Mouse (Mus musculus): ENCODE results near the gene Gm45717. TPM values are rescaled to one million over a fixed set of nuclear protein-coding genes. Genes with fewer than 3 reads are reported as not detected.

Gene Gm45717
- total and polyA plus RNA-seq, 3 experiments, result not detected

GRCm38 (mm10) chr7:140921225-140921975 lies 34.3 kb downstream of the Gm45717 start:
- Histone ChIP-seq H3K4me3 (no peak overlapping the region), H3K36me3 (ENCODE audit: control insufficient read depth, insufficient read depth, low read length) (no peaks in the 10 kb centered on the region), H3K4me1 (ENCODE audit: control insufficient read depth, insufficient read depth, low read length) (peaks cover 4% of the 10 kb centered on the region), H3K27ac (no peak overlapping the region), H3K27me3 (ENCODE audit: control insufficient read depth, insufficient read depth, low read length) (peaks cover 18% of the 10 kb centered on the region), H3K79me2 (replicated peaks; ENCODE audit: control insufficient read depth, insufficient read depth, low read length) (no peaks in the 10 kb centered on the region), H3K9ac (ENCODE audit: low read depth, low read length) (no peak overlapping the region)
- TF ChIP-seq EP300 (IDR thresholded peaks at IDR 0.05; ENCODE audit: insufficient read depth, low read depth, low read length) (no peak), CTCF (IDR thresholded peaks at IDR 0.05) (no peak), POLR2A (IDR thresholded peaks at IDR 0.05; ENCODE audit: insufficient read depth, low read depth, low read length) (no peak)
- intact Hi-C loops (cut with DNase I), result no loop called here
- WGBS, result 30% methylated on average over 22 of the region's 22 CpGs
- DNase-seq, result no peak

- TF ChIP-seq POLR2A (IDR thresholded peaks at IDR 0.05; ENCODE audit: insufficient read depth, low read depth, low read length) (no peak), CTCF (IDR thresholded peaks at IDR 0.05) (no peak), EP300 (IDR thresholded peaks at IDR 0.05; ENCODE audit: insufficient read depth, low read depth, low read length) (no peak)
- Histone ChIP-seq H3K4me3 (no peak within 1 kb of the TSS), H3K79me2 (replicated peaks; ENCODE audit: control insufficient read depth, insufficient read depth, low read length) (no peaks in the 10 kb centered on the region), H3K36me3 (ENCODE audit: control insufficient read depth, insufficient read depth, low read length) (no peaks in the 10 kb centered on the region), H3K27ac (no peak within 1 kb of the TSS), H3K27me3 (ENCODE audit: control insufficient read depth, insufficient read depth, low read length) (peaks cover 18% of the 10 kb centered on the region), H3K9ac (ENCODE audit: low read depth, low read length) (no peak within 1 kb of the TSS), H3K4me1 (ENCODE audit: control insufficient read depth, insufficient read depth, low read length) (peaks cover 4% of the 10 kb centered on the region)
- intact Hi-C loops (cut with DNase I), result no loop called here
- no peak for DNase-seq
- 74% methylated on average over 8 of the region's 8 CpGs for WGBS
These were observed 35.2 kb downstream of the Gm45717 start, which contains the start of gene Nlrp6 for GRCm38 (mm10) chr7:140920418-140921029. Gene Nlrp6, plus strand, starts transcription at chr7:140920902.

- intact Hi-C loops (cut with DNase I), result no loop called here
- WGBS, result 39% methylated on average over 4 of the region's 4 CpGs
- Histone ChIP-seq H3K4me1 (ENCODE audit: control insufficient read depth, insufficient read depth, low read length) (peaks cover 4% of the 10 kb centered on the region), H3K27me3 (ENCODE audit: control insufficient read depth, insufficient read depth, low read length) (peaks cover 18% of the 10 kb centered on the region), H3K79me2 (replicated peaks; ENCODE audit: control insufficient read depth, insufficient read depth, low read length) (no peaks in the 10 kb centered on the region), H3K9ac (ENCODE audit: low read depth, low read length) (no peak overlapping the region), H3K27ac (no peak overlapping the region), H3K36me3 (ENCODE audit: control insufficient read depth, insufficient read depth, low read length) (no peaks in the 10 kb centered on the region), H3K4me3 (no peak overlapping the region)
- no peak for DNase-seq
- no peak for TF ChIP-seq POLR2A (IDR thresholded peaks at IDR 0.05; ENCODE audit: insufficient read depth, low read depth, low read length)
- no peak for TF ChIP-seq EP300 (IDR thresholded peaks at IDR 0.05; ENCODE audit: insufficient read depth, low read depth, low read length)
- TF ChIP-seq CTCF (IDR thresholded peaks at IDR 0.05), result no peak
These were observed 35.8 kb downstream of the Gm45717 start for GRCm38 (mm10) chr7:140919911-140920310.

GRCm38 (mm10) chr7:140914031-140914690 lies 41.6 kb downstream of the Gm45717 start:
- WGBS, result 85% methylated on average over 8 of the region's 8 CpGs
- Histone ChIP-seq H3K79me2 (replicated peaks; ENCODE audit: control insufficient read depth, insufficient read depth, low read length) (no peaks in the 10 kb centered on the region), H3K36me3 (ENCODE audit: control insufficient read depth, insufficient read depth, low read length) (no peaks in the 10 kb centered on the region), H3K9ac (ENCODE audit: low read depth, low read length) (no peak overlapping the region), H3K4me1 (ENCODE audit: control insufficient read depth, insufficient read depth, low read length) (no peaks in the 10 kb centered on the region), H3K4me3 (no peak overlapping the region), H3K27ac (no peak overlapping the region), H3K27me3 (ENCODE audit: control insufficient read depth, insufficient read depth, low read length) (no peaks in the 10 kb centered on the region)
- TF ChIP-seq POLR2A (IDR thresholded peaks at IDR 0.05; ENCODE audit: insufficient read depth, low read depth, low read length), result no peak
- no peak for TF ChIP-seq CTCF (IDR thresholded peaks at IDR 0.05)
- TF ChIP-seq EP300 (IDR thresholded peaks at IDR 0.05; ENCODE audit: insufficient read depth, low read depth, low read length), result no peak
- intact Hi-C loops (cut with DNase I), result no loop called here
- DNase-seq, result no peak

GRCm38 (mm10) chr7:140912846-140913482 lies 42.8 kb downstream of the Gm45717 start:
- no peak overlapping the region for H3K4me3 ChIP-seq
- 77% methylated on average over 5 of the region's 5 CpGs for WGBS
- DNase-seq, result no peak
- H3K9ac ChIP-seq (ENCODE audit: low read depth, low read length), result no peak overlapping the region
- H3K79me2 ChIP-seq (replicated peaks; ENCODE audit: control insufficient read depth, insufficient read depth, low read length), result no peaks in the 10 kb centered on the region
- no peaks in the 10 kb centered on the region for H3K36me3 ChIP-seq (ENCODE audit: control insufficient read depth, insufficient read depth, low read length)
- TF ChIP-seq EP300 (IDR thresholded peaks at IDR 0.05; ENCODE audit: insufficient read depth, low read depth, low read length) (no peak), POLR2A (IDR thresholded peaks at IDR 0.05; ENCODE audit: insufficient read depth, low read depth, low read length) (no peak), CTCF (IDR thresholded peaks at IDR 0.05) (no peak)
- intact Hi-C loops (cut with DNase I), result no loop called here
- H3K27ac ChIP-seq, result no peak overlapping the region
- no peaks in the 10 kb centered on the region for H3K27me3 ChIP-seq (ENCODE audit: control insufficient read depth, insufficient read depth, low read length)
- H3K4me1 ChIP-seq (ENCODE audit: control insufficient read depth, insufficient read depth, low read length), result no peaks in the 10 kb centered on the region
